Mouse (Mus musculus): Measurements from ENCODE around the gene Pard3b. TPM values are rescaled to one million over a fixed set of nuclear protein-coding genes. Genes with fewer than 3 reads are reported as not detected.

Pard3b gene
- total RNA-seq, 2 experiments from 2014 or later: 3.2 to 3.4 TPM

GRCm38 (mm10) chr1:62340261-62340660 is 701.6 kb downstream of the Pard3b start:
- intact Hi-C loops (cut with DNase I): no loop called here
- no peak for DNase-seq (ENCODE audit: low spot score in 2 of 2)

GRCm38 (mm10) chr1:62344286-62344685 is 705.7 kb downstream of the Pard3b start:
- DNase-seq (ENCODE audit: low spot score in 2 of 2): no peak
- intact Hi-C loops (cut with DNase I): no loop called here

GRCm38 (mm10) chr1:62348371-62348770 is 709.7 kb downstream of the Pard3b start:
- no peak for DNase-seq (ENCODE audit: low spot score in 2 of 2)
- intact Hi-C loops (cut with DNase I): no loop called here

- DNase-seq (ENCODE audit: low spot score in 2 of 2): no peak
- intact Hi-C loops (cut with DNase I): no loop called here
Observed at GRCm38 (mm10) chr1:62355496-62355895, 716.9 kb downstream of the Pard3b start.

- intact Hi-C loops (cut with DNase I): no loop called here
- DNase-seq (ENCODE audit: low spot score in 2 of 2): no peak
Observed at GRCm38 (mm10) chr1:62374427-62375050, 735.9 kb downstream of the Pard3b start.

- DNase-seq (ENCODE audit: low spot score in 2 of 2): no peak
- intact Hi-C loops (cut with DNase I): no loop called here
Observed at GRCm38 (mm10) chr1:62378335-62378734, 739.7 kb downstream of the Pard3b start.

GRCm38 (mm10) chr1:62382807-62383514 is 744.3 kb downstream of the Pard3b start:
- DNase-seq (ENCODE audit: low spot score in 2 of 2): no peak
- intact Hi-C loops (cut with DNase I): no loop called here

DNA sequence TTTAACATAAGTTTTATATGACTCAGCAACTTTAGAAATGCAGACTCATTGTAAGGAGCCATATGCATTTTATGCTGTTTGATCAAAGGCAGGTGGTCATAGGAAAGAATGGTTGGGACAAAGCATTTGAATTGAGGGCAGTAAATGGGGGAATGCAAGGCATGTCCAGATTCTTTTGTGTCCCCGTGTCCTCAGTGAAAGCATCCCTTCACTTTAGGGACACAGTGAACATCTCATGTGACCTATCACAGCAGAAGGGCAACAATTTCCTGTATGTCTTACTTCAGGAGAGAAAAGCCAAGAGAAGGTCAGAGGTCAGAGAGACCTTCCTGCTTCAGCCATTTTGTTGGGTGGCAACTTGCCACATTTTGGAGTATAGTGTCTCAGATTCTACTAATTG is 745.6 kb downstream of the Pard3b start:
- intact Hi-C loops (cut with DNase I): no loop called here

DNA sequence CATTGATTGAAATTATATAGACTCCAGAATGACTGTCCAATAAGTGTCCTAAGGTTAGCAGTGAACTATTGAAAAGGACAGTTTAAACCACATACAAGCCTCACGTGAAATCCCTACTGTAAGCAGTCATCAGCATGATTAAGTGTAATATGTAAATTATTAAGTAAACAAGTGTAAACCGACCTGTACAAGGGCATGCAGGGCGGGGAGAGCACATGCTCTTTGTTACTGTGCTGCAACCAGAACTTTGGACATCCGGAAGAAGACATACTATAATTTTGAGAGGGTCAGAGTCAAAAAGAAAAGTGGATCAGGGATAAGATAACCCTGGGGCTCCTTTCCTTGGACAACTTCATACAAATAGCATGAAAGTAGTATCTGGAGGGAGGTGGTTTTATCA is 749.4 kb downstream of the Pard3b start:
- intact Hi-C loops (cut with DNase I): no loop called here
- no peak for DNase-seq (ENCODE audit: low spot score in 2 of 2)

More for the DNA sequence above, 745.6 kb downstream of the Pard3b start:
- no peak for DNase-seq (ENCODE audit: low spot score in 2 of 2)

DNA sequence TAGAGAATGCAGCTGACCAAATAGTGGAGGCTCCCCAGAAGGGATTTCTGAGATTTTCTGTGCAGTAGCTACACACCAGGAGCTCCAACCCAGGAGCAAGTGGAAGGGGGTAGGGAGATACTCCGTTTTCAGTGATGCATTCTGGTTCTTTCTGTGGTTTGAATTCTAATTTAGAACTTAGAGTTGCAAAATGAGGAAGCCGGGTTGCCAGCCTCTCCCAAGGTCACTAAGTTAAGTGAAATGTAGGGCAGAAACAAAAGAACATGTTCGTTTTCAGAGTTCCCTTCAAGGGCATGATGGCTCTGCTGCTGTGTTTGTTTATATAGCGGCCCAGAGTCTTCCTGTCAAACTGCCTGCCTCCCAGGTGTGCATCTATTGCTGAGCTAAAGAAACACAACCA is 754.2 kb downstream of the Pard3b start:
- no peak for DNase-seq (ENCODE audit: low spot score in 2 of 2)
- intact Hi-C loops (cut with DNase I): loop anchor here (10.0 kb wide), 1 partner anchor 302 kb away; no protein-coding TSS in a partner anchor

- intact Hi-C loops (cut with DNase I): loop anchor here (10.0 kb wide), 1 partner anchor 300 kb away; no protein-coding TSS in a partner anchor
- DNase-seq (ENCODE audit: low spot score in 2 of 2): no peak
Observed at GRCm38 (mm10) chr1:62394555-62394954, 755.9 kb downstream of the Pard3b start.

DNA sequence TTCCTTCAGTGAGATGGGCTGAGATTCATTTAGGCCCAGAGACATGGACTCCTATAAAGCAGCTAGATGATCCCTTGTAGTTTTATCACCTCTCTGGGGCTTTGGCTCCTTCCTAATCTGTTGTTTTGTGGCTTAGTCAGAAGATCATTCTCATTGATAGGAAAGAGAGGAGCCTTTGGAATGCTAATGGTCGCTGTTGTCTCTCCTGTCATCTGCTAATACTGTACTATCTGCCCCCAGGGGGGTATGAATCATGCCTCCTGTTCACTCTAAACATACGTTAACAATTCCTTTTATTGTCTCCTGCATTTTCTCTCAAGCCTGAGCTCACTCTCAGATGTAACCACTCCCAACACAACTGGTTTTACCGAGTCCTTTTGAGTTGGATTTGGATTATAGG is 759.6 kb downstream of the Pard3b start:
- intact Hi-C loops (cut with DNase I): loop anchor here (10.0 kb wide), 1 partner anchor 297 kb away; no protein-coding TSS in a partner anchor
- DNase-seq (ENCODE audit: low spot score in 2 of 2): no peak

GRCm38 (mm10) chr1:62398738-62399137 is 760.1 kb downstream of the Pard3b start:
- DNase-seq (ENCODE audit: low spot score in 2 of 2): peak in 1 of 2 experiments; percentile 51
- intact Hi-C loops (cut with DNase I): loop anchor here (10.0 kb wide), 1 partner anchor 296 kb away; no protein-coding TSS in a partner anchor

- DNase-seq (ENCODE audit: low spot score in 2 of 2): no peak
- intact Hi-C loops (cut with DNase I): no loop called here
Observed at GRCm38 (mm10) chr1:62405061-62405460, 766.4 kb downstream of the Pard3b start.

GRCm38 (mm10) chr1:62411368-62411767 is 772.7 kb downstream of the Pard3b start:
- intact Hi-C loops (cut with DNase I): no loop called here
- DNase-seq (ENCODE audit: low spot score in 2 of 2): no peak

- intact Hi-C loops (cut with DNase I): no loop called here
Observed at GRCm38 (mm10) chr1:62412019-62412418, 773.4 kb downstream of the Pard3b start.

DNA sequence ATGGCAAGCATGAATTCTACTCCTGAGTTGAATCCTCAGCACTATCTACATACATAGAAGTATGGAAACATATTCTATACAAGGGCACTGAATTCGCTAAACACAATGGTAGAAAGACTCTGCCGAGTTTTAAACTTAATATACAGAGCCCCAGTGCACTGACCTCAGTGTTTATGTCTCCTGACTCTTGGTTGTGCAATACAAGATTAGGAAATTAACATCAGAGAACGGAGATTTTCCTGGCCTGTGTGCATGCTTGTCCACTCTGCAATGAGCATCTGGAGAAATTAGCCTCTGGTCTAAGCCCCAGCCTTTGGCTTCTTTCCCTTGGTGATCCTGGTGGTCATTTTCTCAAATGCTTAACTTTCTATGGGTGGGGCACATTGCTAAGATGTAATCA is 774.4 kb downstream of the Pard3b start:
- intact Hi-C loops (cut with DNase I): no loop called here
- DNase-seq (ENCODE audit: low spot score in 2 of 2): no peak

More at GRCm38 (mm10) chr1:62412019-62412418, 773.4 kb downstream of the Pard3b start:
- no peak for DNase-seq (ENCODE audit: low spot score in 2 of 2)

- DNase-seq (ENCODE audit: low spot score in 2 of 2): no peak
- intact Hi-C loops (cut with DNase I): no loop called here
Observed at GRCm38 (mm10) chr1:62414521-62414920, 775.9 kb downstream of the Pard3b start.

DNA sequence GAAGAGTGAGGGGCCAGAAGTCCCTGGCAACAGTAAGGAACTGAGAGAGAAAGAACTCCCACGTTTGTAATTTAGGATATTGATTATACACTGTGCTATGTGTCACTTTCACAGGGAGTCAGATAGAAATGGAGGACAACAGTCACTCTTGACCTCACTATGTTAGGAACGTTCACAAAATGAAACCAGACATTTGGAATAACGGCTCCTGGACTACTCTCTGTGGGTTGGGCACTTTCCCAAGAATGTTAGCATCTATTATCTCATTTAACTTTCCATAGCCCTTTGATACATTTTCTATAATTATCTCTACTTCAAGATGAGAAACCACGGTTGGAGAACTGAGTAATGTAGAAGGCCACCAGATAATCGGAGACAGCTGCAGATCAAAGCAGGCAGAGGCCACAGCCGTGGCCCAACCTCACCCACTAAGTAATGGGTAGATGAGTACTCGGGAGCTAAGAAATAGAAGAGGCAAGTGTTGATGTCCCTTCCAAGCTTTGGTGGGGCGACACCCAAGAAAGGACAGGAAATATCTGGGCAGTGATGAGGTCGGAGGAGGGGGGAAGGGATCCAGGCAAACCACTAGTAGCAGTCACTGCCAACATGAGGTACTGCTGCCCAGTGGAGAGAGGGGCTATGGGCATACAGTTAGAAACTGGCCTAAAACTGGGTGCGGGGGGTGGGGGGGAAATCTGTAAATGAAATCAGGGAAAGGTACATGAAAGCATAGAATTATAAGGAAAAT is 778.2 kb downstream of the Pard3b start:
- intact Hi-C loops (cut with DNase I): no loop called here

DNA sequence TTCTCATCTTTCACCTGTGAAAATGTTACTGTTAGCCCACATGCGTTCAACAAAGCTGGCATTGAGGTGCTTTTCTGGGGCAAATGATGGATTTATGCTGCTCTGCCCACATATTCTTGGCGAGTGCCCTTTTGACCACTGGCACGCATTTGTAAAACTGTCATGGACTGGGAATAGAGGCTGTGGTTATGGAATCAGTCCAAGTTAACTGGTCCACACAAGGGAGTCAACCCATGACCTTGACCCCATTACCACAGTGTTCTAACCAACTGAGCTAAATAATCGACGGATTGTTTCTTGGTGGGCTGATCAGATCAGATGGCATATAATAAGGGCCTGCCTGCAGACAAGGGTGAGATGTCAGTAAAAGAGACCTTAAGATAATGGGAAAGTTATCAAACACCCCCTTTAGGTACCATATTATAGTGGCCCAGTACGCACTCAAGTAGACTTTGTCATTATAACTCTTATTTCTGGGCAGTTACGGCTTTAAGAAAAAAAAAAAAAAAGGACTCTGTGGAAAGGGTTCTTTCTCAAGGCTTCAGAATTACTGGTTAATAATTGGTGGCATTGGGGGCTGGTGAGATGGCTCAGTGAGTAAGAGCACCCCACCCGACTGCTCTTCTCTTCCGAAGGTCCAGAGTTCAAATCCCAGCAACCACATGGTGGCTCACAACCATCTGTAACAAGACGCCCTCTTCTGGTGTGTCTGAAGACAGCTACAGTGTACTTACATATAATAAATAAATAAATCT is 784.4 kb downstream of the Pard3b start:
- intact Hi-C loops (cut with DNase I): no loop called here
- no peak for DNase-seq (ENCODE audit: low spot score in 2 of 2)

More for the DNA sequence above, 778.2 kb downstream of the Pard3b start:
- DNase-seq (ENCODE audit: low spot score in 2 of 2): no peak
